Mouse (Mus musculus) kidney, adult 2 months (tissue): ENCODE measurements around the gene Map4k3. TPM values are rescaled to one million over a fixed set of nuclear protein-coding genes. Genes with fewer than 3 reads are reported as not detected.

Experiments
- DNase-seq: peaks from one replicate; pipeline ENCODE4 v3.0.0; 2021
- H3K27ac ChIP-seq: fragments of 200-500 bp; 2 replicates; pipeline ENCODE4 v1.5.1; 2012; ENCODE audit warnings: low read depth, low read length, control low read depth, inconsistent platforms; ENCODE audit not compliant: insufficient read depth
- H3K27me3 ChIP-seq: fragments of 200-500 bp; replicated peaks from 2 replicates; pipeline ENCODE4 v1.6.1; 2012; ENCODE audit warnings: mild to moderate bottlenecking, moderate library complexity, low read length, inconsistent platforms; ENCODE audit not compliant: control insufficient read depth, insufficient read depth
- H3K36me3 ChIP-seq: fragments of 200-500 bp; 2 replicates; pipeline ENCODE4 v1.6.1; 2012; ENCODE audit warnings: mild to moderate bottlenecking, moderate library complexity, low read length, inconsistent platforms; ENCODE audit not compliant: control insufficient read depth, insufficient read depth
- H3K4me1 ChIP-seq: fragments of 200-500 bp; 2 replicates; pipeline ENCODE4 v1.6.1; 2011; ENCODE audit warnings: low read length; ENCODE audit not compliant: control insufficient read depth, insufficient read depth
- H3K4me3 ChIP-seq: fragments of 200-500 bp; 2 replicates; pipeline ENCODE4 v1.5.1; 2011; ENCODE audit warnings: mild to moderate bottlenecking, low read depth, low read length, control low read depth; ENCODE audit not compliant: insufficient read depth
- CTCF ChIP-seq: fragments of 200-500 bp; conservative IDR thresholded peaks from 2 replicates; pipeline ENCODE4 v1.5.1; 2011; ENCODE audit warnings: low read depth, mild to moderate bottlenecking, control low read depth, low read length, moderate library complexity, mixed read lengths; ENCODE audit not compliant: insufficient read depth, insufficient read length
- POLR2A ChIP-seq: fragments of 200-500 bp; IDR thresholded peaks from one replicate; pipeline ENCODE4 v1.6.1; 2011; ENCODE audit warnings: low read depth, low read length, control low read depth
- WGBS: fragments of 180-500 bp; shearing (Covaris S2); methylation state at CpG from one replicate; pipeline ENCODE4 v1.1.7; 2018; 5-methylcytosine and 5-hydroxymethylcytosine counted together
- polyA plus RNA-seq: library from polyadenylated mRNA; depleted of rRNA; stranded (reverse); fragments of >200 nt; gene quantifications from 2 replicates; pipeline ENCODE4 v1.2.3, GENCODE M21; 2012

Gene Map4k3
- polyA plus RNA-seq, 1 experiment: 19.4 TPM

DNA sequence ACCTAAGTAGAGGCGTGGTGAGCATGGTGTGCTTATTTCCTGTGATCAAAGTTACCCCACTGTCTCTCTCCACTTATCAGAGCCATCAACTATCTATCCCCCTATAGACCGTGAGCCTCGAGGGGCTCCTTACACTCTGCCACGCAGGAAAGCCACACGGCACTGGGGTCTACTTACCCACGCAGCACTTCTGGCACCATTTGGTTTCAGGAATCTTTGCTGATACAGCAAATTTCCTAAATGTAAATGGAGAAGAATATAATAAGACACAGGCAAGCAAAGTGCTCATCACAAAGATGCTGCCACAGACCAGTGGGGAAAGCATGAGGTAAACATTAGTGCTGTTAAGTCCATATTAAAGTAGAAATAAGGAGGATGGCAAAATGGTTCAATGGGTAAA, 124.5 kb downstream of the Map4k3 start:
- peaks cover 34% of the 10 kb centered on the region for H3K36me3 ChIP-seq
- no peaks in the 10 kb centered on the region for H3K27me3 ChIP-seq
- H3K4me1 ChIP-seq: no peaks in the 10 kb centered on the region
- no peak overlapping the region for H3K4me3 ChIP-seq
- no peak overlapping the region for H3K27ac ChIP-seq
- TF ChIP-seq POLR2A: no peak
- TF ChIP-seq CTCF: no peak
- WGBS: 94% methylated on average over 6 of the region's 6 CpGs
- no peak for DNase-seq

- 93% methylated on average over 19 of the region's 19 CpGs for WGBS
- no peak for DNase-seq
- H3K27me3 ChIP-seq: no peaks in the 10 kb centered on the region
- H3K27ac ChIP-seq: no peak overlapping the region
- H3K4me1 ChIP-seq: no peaks in the 10 kb centered on the region
- H3K4me3 ChIP-seq: no peak overlapping the region
- TF ChIP-seq POLR2A: no peak
- no peak for TF ChIP-seq CTCF
- H3K36me3 ChIP-seq: peaks cover 28% of the 10 kb centered on the region
These were observed 125.1 kb downstream of the Map4k3 start for GRCm38 (mm10) chr17:80603079-80603625.

DNA sequence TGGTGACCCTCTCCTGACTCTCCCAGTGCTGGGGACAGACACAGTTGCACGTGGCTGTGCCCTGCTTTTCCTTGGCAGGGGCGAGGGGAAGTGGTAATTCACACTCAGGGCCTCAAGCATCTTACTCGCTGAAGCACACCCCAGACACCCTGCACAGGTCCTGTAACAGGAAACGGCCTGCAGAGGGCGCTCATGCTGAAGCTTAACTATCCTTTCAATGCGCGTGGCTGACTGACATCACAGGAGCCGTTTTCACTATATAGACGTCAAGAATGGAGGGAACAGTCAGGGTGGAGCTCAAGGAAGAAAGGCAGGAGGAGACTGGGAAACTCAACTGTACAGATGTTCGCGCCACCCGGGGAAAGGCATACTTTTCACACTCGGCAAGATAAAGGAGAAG, 126.9 kb downstream of the Map4k3 start:
- WGBS: 67% methylated on average over 13 of the region's 13 CpGs
- no peaks in the 10 kb centered on the region for H3K4me1 ChIP-seq
- peak; percentile 41; the same call in 1 of the 2 replicates for TF ChIP-seq CTCF
- TF ChIP-seq POLR2A: no peak
- peaks cover 27% of the 10 kb centered on the region for H3K36me3 ChIP-seq
- no peaks in the 10 kb centered on the region for H3K27me3 ChIP-seq
- H3K27ac ChIP-seq: no peak overlapping the region
- H3K4me3 ChIP-seq: no peak overlapping the region
- DNase-seq: peak; percentile 28

GRCm38 (mm10) chr17:80583051-80583450, 145.2 kb downstream of the Map4k3 start:
- DNase-seq: no peak
- 95% methylated on average over 6 of the region's 6 CpGs for WGBS
- H3K36me3 ChIP-seq: no peaks in the 10 kb centered on the region; the same call in 1 of the 2 replicates

DNA sequence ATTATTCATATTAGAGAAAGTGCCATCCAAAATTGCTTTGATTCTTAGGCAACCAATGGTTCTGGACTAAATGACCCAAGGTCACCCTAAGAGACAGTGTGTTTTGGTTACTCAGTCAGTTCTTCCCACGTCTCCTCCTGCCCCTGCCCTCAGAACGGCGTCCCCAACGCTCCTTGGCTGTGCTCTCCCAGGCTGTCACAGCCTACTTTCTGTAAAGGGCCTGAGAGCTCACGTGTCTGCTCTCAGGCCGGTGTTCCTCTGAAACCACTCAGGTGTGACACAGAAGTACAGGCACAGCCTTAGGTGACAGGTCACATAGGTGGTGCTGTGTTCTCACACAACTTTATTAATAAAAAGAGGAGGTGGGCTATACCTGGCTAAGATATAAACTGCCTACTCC, 148.4 kb downstream of the Map4k3 start:
- no peaks in the 10 kb centered on the region for H3K27me3 ChIP-seq
- TF ChIP-seq POLR2A: no peak
- no peak for TF ChIP-seq CTCF
- 29% methylated on average over 6 of the region's 6 CpGs for WGBS

More at GRCm38 (mm10) chr17:80583051-80583450, 145.2 kb downstream of the Map4k3 start:
- Histone ChIP-seq H3K4me1 (no peaks in the 10 kb centered on the region), H3K27ac (no peak overlapping the region), H3K27me3 (no peaks in the 10 kb centered on the region), H3K4me3 (no peak overlapping the region)
- TF ChIP-seq POLR2A (no peak), CTCF (no peak)

GRCm38 (mm10) chr17:80579089-80579488, 149.2 kb downstream of the Map4k3 start:
- peaks cover 6% of the 10 kb centered on the region; the same call in 1 of the 2 replicates for H3K4me1 ChIP-seq
- WGBS: 83% methylated on average over 9 of the region's 9 CpGs
- no peaks in the 10 kb centered on the region; the same call in 1 of the 2 replicates for H3K36me3 ChIP-seq
- H3K27ac ChIP-seq: no peak overlapping the region
- TF ChIP-seq POLR2A: no peak
- no peak for TF ChIP-seq CTCF
- no peak overlapping the region for H3K4me3 ChIP-seq
- no peak for DNase-seq
- H3K27me3 ChIP-seq: no peaks in the 10 kb centered on the region

More for the DNA sequence above, 148.4 kb downstream of the Map4k3 start:
- Histone ChIP-seq H3K36me3 (no peaks in the 10 kb centered on the region; the same call in 1 of the 2 replicates), H3K4me1 (peaks cover 6% of the 10 kb centered on the region; the same call in 1 of the 2 replicates), H3K27ac (no peak overlapping the region), H3K4me3 (no peak overlapping the region)
- peak; percentile 49 for DNase-seq

- WGBS: 100% methylated on average over 1 of the region's 1 CpGs
- DNase-seq: no peak
- no peak overlapping the region for H3K4me3 ChIP-seq
- H3K27me3 ChIP-seq: no peaks in the 10 kb centered on the region
- H3K4me1 ChIP-seq: peaks cover 6% of the 10 kb centered on the region; the same call in 1 of the 2 replicates
- TF ChIP-seq POLR2A (no peak), CTCF (no peak)
- no peaks in the 10 kb centered on the region; the same call in 1 of the 2 replicates for H3K36me3 ChIP-seq
- no peak overlapping the region for H3K27ac ChIP-seq
These were observed 150.2 kb downstream of the Map4k3 start for GRCm38 (mm10) chr17:80578041-80578440.
